In the genomic region with DNA sequence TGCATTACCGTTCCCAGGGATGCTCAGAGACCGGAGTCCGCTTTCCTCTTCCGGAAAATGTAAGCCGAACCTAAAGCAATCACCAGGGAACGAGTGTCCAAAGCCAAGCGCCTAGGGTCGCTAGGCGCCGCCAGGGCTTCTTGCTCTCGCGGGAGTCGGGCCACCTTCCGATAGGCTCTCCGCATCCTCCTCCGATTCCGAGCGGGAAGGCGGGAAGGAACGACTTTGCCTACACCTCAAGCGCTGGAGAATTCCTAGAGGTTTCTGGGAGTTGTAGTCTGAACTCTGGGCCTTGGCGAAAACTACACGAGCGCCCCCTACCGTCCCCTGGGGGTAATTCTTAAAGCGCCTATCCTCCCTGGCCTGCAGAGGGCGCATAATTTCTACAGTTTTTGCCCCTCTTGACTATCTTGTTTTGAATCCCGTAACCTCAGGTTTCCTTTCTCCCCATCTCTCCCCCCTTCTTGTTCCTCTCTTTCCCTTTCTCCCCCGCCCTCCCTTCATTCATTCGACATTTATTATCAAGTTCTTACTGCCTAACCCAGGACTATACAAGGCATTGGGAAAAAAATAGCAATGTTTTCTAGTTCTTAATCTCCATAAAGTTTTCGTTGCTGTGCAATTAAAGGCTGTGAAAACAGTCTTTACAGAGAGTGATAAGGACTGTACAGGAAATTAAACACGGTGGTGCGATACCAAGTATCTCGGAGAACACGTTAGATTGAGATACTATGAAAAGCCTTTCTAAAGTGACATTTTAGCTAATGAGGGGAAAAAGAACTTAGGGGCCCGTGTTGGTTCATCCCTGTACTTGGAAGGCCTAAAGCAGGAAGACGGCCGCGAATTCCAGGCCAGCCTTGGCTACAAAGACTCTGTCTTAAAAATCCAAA, we compare ENCODE assay signal across 8 mouse cellular contexts. TPM values are rescaled to one million over a fixed set of nuclear protein-coding genes. Genes with fewer than 3 reads are reported as not detected.
DNase-seq lines count a peak whose midpoint lies in the region; ATAC-seq and TF ChIP-seq lines count a peak whose summit lies in the region.

No protein-coding gene starts in this region.

- DNase-seq in CD4-positive helper T cell, adult 2 months (ENCODE audit: low read depth, low spot score), result peak; percentile 93
- DNase-seq in brain, embryonic 18.5 days (ENCODE audit: low read depth, low spot score), result peak; percentile 96
- peak; percentile 100 for DNase-seq in kidney, postnatal 0 days (ENCODE audit: low spot score)
- peak; percentile 99 for DNase-seq in liver, embryonic 11.5 days (ENCODE audit: low spot score)
- DNase-seq in naive thymus-derived CD4-positive, alpha-beta T cell, adult 2 months (ENCODE audit: low read depth), result peak; percentile 98

- WGBS in heart, embryonic 12.5 days, result 1% methylated on average over 39 of the region's 39 CpGs
- under 1% methylated on average over 39 of the region's 39 CpGs for WGBS in kidney, postnatal 0 days
- WGBS in liver, embryonic 11.5 days, result 2% methylated on average over 39 of the region's 39 CpGs
- 2% methylated on average over 39 of the region's 39 CpGs for WGBS in stomach, embryonic 14.5 days

- ATAC-seq in erythroid progenitor cell, adult 5-6 weeks (replicated peaks; ENCODE audit: low FRiP score, poor library complexity, severe bottlenecking), result peak; percentile 73
- ATAC-seq in heart, embryonic 12.5 days (ENCODE audit: insufficient number of reproducible peaks, low FRiP score), result peak; percentile 84
- ATAC-seq in kidney, postnatal 0 days (replicated peaks; ENCODE audit: low FRiP score, low read depth), result peak; percentile 91
- ATAC-seq in liver, embryonic 11.5 days (replicated peaks; ENCODE audit: low FRiP score), result peak; percentile 84
- ATAC-seq in stomach, embryonic 14.5 days (ENCODE audit: insufficient number of reproducible peaks, insufficient read depth, low FRiP score, low read depth), result peak; percentile 83

- peak; percentile 100 for TF ChIP-seq CTCF in kidney, postnatal 0 days (IDR thresholded peaks at IDR 0.05; ENCODE audit: low read depth)

- H3K27ac ChIP-seq in heart, embryonic 12.5 days (ENCODE audit: poor library complexity, severe bottlenecking), result peak overlapping the region; percentile 95
- peak overlapping the region; percentile 99 for H3K27ac ChIP-seq in kidney, postnatal 0 days
- H3K27ac ChIP-seq in liver, embryonic 11.5 days (ENCODE audit: low read depth, low read length), result peak overlapping the region; percentile 95
- H3K27ac ChIP-seq in stomach, embryonic 14.5 days (ENCODE audit: low read length), result peak overlapping the region; percentile 96

- H3K4me2 ChIP-seq in heart, embryonic 12.5 days, result peak overlapping the region; percentile 92
- H3K4me2 ChIP-seq in kidney, postnatal 0 days (ENCODE audit: low read length), result peak overlapping the region; percentile 94
- peak overlapping the region; percentile 87 for H3K4me2 ChIP-seq in liver, embryonic 11.5 days
- peak overlapping the region; percentile 95 for H3K4me2 ChIP-seq in stomach, embryonic 14.5 days (replicated peaks; ENCODE audit: low read depth, low read length)

- peaks cover 34% of the 10 kb centered on the region for H3K4me1 ChIP-seq in heart, embryonic 12.5 days (replicated peaks)
- H3K4me1 ChIP-seq in kidney, postnatal 0 days (replicated peaks; ENCODE audit: insufficient read depth, low read length), result peaks cover 17% of the 10 kb centered on the region; the same call in 1 of the 2 replicates
- peaks cover 46% of the 10 kb centered on the region for H3K4me1 ChIP-seq in liver, embryonic 11.5 days (replicated peaks; ENCODE audit: control insufficient read depth, insufficient read depth, low read length)
- peaks cover 21% of the 10 kb centered on the region for H3K4me1 ChIP-seq in stomach, embryonic 14.5 days (ENCODE audit: control insufficient read depth, insufficient read depth, low read length)

- no peaks in the 10 kb centered on the region for H3K9me3 ChIP-seq in heart, embryonic 12.5 days (replicated peaks)
- no peaks in the 10 kb centered on the region for H3K9me3 ChIP-seq in kidney, postnatal 0 days (replicated peaks; ENCODE audit: low read length)
- H3K9me3 ChIP-seq in liver, embryonic 11.5 days (ENCODE audit: control insufficient read depth, low read length), result no peaks in the 10 kb centered on the region
- H3K9me3 ChIP-seq in stomach, embryonic 14.5 days (ENCODE audit: control insufficient read depth, low read depth, low read length), result no peaks in the 10 kb centered on the region

- H3K27me3 ChIP-seq in heart, embryonic 12.5 days (replicated peaks), result no peaks in the 10 kb centered on the region
- H3K27me3 ChIP-seq in kidney, postnatal 0 days (ENCODE audit: insufficient read depth, low read length), result no peaks in the 10 kb centered on the region
- H3K27me3 ChIP-seq in liver, embryonic 11.5 days (replicated peaks; ENCODE audit: control insufficient read depth, insufficient read depth, low read length), result no peaks in the 10 kb centered on the region
- H3K27me3 ChIP-seq in stomach, embryonic 14.5 days (ENCODE audit: control insufficient read depth, insufficient read depth, low read length), result no peaks in the 10 kb centered on the region

- H3K36me3 ChIP-seq in heart, embryonic 12.5 days, result peaks cover 16% of the 10 kb centered on the region
- no peaks in the 10 kb centered on the region for H3K36me3 ChIP-seq in kidney, postnatal 0 days (ENCODE audit: insufficient read depth, low read length)
- peaks cover 3% of the 10 kb centered on the region; the same call in 1 of the 2 replicates for H3K36me3 ChIP-seq in liver, embryonic 11.5 days (ENCODE audit: control insufficient read depth, insufficient read depth, low read length)
- peaks cover 13% of the 10 kb centered on the region; the same call in 1 of the 2 replicates for H3K36me3 ChIP-seq in stomach, embryonic 14.5 days (ENCODE audit: control insufficient read depth, insufficient read depth, low read length)

- peak overlapping the region; percentile 92 for H3K4me3 ChIP-seq in heart, embryonic 12.5 days
- H3K4me3 ChIP-seq in kidney, postnatal 0 days (replicated peaks; ENCODE audit: low read depth, low read length), result peak overlapping the region; percentile 88
- H3K4me3 ChIP-seq in liver, embryonic 11.5 days (ENCODE audit: low read depth, low read length), result peak overlapping the region; percentile 71
- peak overlapping the region; percentile 53 for H3K4me3 ChIP-seq in stomach, embryonic 14.5 days (ENCODE audit: low read depth, low read length)

- peak overlapping the region; percentile 95 for H3K9ac ChIP-seq in heart, embryonic 12.5 days
- peak overlapping the region; percentile 88 for H3K9ac ChIP-seq in kidney, postnatal 0 days (ENCODE audit: low read depth, low read length)
- H3K9ac ChIP-seq in liver, embryonic 11.5 days (ENCODE audit: low read depth, low read length), result peak overlapping the region; percentile 92
- peak overlapping the region; percentile 82 for H3K9ac ChIP-seq in stomach, embryonic 14.5 days (replicated peaks; ENCODE audit: low read depth, low read length)

RNA-seq across cellular contexts. Expression of gene Wrap53, which starts 0.7 kb away (rescaled TPM):
- 13.8 and 48.3 TPM in 2 replicates for total RNA-seq in erythroid progenitor cell, adult 5-6 weeks (2015; ENCODE audit: low replicate concordance)
- 13.5 and 18.4 TPM in 2 replicates for total RNA-seq in erythroid progenitor cell, adult 5-6 weeks (2017; ENCODE audit: low replicate concordance)
- 18.7 and 19.5 TPM in 2 replicates for polyA plus RNA-seq in heart, embryonic 12.5 days (2016; fragmentation: Nextera tagmentation; extraction: Ambion mirVana)
- polyA plus RNA-seq in kidney, postnatal 0 days (2015; fragmentation: Nextera tagmentation; extraction: Ambion mirVana), result 17.9 and 19.4 TPM in 2 replicates
- polyA plus RNA-seq in liver, embryonic 11.5 days (2014; fragmentation: Nextera tagmentation; extraction: Ambion mirVana), result 33.7 and 39.3 TPM in 2 replicates
- polyA plus RNA-seq in stomach, embryonic 14.5 days (2014; fragmentation: Nextera tagmentation; extraction: Ambion mirVana), result 22.1 and 23.1 TPM in 2 replicates

RNA-seq across cellular contexts. Expression of gene Trp53, which starts 0.8 kb away (rescaled TPM):
- total RNA-seq in erythroid progenitor cell, adult 5-6 weeks (2015; ENCODE audit: low replicate concordance), result 38.2 and 75.9 TPM in 2 replicates
- 12.2 TPM in 2 replicates for total RNA-seq in erythroid progenitor cell, adult 5-6 weeks (2017; ENCODE audit: low replicate concordance)
- 76.0 and 79.1 TPM in 2 replicates for polyA plus RNA-seq in heart, embryonic 12.5 days (2016; fragmentation: Nextera tagmentation; extraction: Ambion mirVana)
- polyA plus RNA-seq in kidney, postnatal 0 days (2015; fragmentation: Nextera tagmentation; extraction: Ambion mirVana), result 117 and 121 TPM in 2 replicates
- 196 and 198 TPM in 2 replicates for polyA plus RNA-seq in liver, embryonic 11.5 days (2014; fragmentation: Nextera tagmentation; extraction: Ambion mirVana)
- 155 and 163 TPM in 2 replicates for polyA plus RNA-seq in stomach, embryonic 14.5 days (2014; fragmentation: Nextera tagmentation; extraction: Ambion mirVana)

RNA-seq across cellular contexts. Expression of gene Efnb3, which starts 19.4 kb away (rescaled TPM):
- total RNA-seq in erythroid progenitor cell, adult 5-6 weeks (2015; ENCODE audit: low replicate concordance), result 2.5 and 2.9 TPM in 2 replicates
- total RNA-seq in erythroid progenitor cell, adult 5-6 weeks (2017; ENCODE audit: low replicate concordance), result 0.77 and 1.1 TPM in 2 replicates
- polyA plus RNA-seq in heart, embryonic 12.5 days (2016; fragmentation: Nextera tagmentation; extraction: Ambion mirVana), result 87.4 and 90.0 TPM in 2 replicates
- polyA plus RNA-seq in kidney, postnatal 0 days (2015; fragmentation: Nextera tagmentation; extraction: Ambion mirVana), result 7.7 and 7.8 TPM in 2 replicates
- 1.8 and 2.4 TPM in 2 replicates for polyA plus RNA-seq in liver, embryonic 11.5 days (2014; fragmentation: Nextera tagmentation; extraction: Ambion mirVana)
- polyA plus RNA-seq in stomach, embryonic 14.5 days (2014; fragmentation: Nextera tagmentation; extraction: Ambion mirVana), result 5.5 and 5.7 TPM in 2 replicates

RNA-seq across cellular contexts. Expression of gene Atp1b2, which starts 26.4 kb away (rescaled TPM):
- 20.9 and 36.5 TPM in 2 replicates for total RNA-seq in erythroid progenitor cell, adult 5-6 weeks (2015; ENCODE audit: low replicate concordance)
- total RNA-seq in erythroid progenitor cell, adult 5-6 weeks (2017; ENCODE audit: low replicate concordance), result 3.5 and 4.5 TPM in 2 replicates
- 30.9 and 31.1 TPM in 2 replicates for polyA plus RNA-seq in heart, embryonic 12.5 days (2016; fragmentation: Nextera tagmentation; extraction: Ambion mirVana)
- 13.7 and 16.3 TPM in 2 replicates for polyA plus RNA-seq in kidney, postnatal 0 days (2015; fragmentation: Nextera tagmentation; extraction: Ambion mirVana)
- polyA plus RNA-seq in liver, embryonic 11.5 days (2014; fragmentation: Nextera tagmentation; extraction: Ambion mirVana), result 76.2 and 79.5 TPM in 2 replicates
- polyA plus RNA-seq in stomach, embryonic 14.5 days (2014; fragmentation: Nextera tagmentation; extraction: Ambion mirVana), result 8.8 and 10.0 TPM in 2 replicates

RNA-seq across cellular contexts. Expression of gene Dnah2, which starts 30.5 kb away (rescaled TPM):
- total RNA-seq in erythroid progenitor cell, adult 5-6 weeks (2015; ENCODE audit: low replicate concordance), result not detected in 2 replicates
- 0.13 TPM in 1 of 2 replicates, not detected in the other for total RNA-seq in erythroid progenitor cell, adult 5-6 weeks (2017; ENCODE audit: low replicate concordance)
- 0.15 and 0.59 TPM in 2 replicates for polyA plus RNA-seq in heart, embryonic 12.5 days (2016; fragmentation: Nextera tagmentation; extraction: Ambion mirVana)
- 0.32 and 0.52 TPM in 2 replicates for polyA plus RNA-seq in kidney, postnatal 0 days (2015; fragmentation: Nextera tagmentation; extraction: Ambion mirVana)
- 0.14 and 0.52 TPM in 2 replicates for polyA plus RNA-seq in liver, embryonic 11.5 days (2014; fragmentation: Nextera tagmentation; extraction: Ambion mirVana)
- polyA plus RNA-seq in stomach, embryonic 14.5 days (2014; fragmentation: Nextera tagmentation; extraction: Ambion mirVana), result 1.4 and 2.3 TPM in 2 replicates

Comparison
In these comparisons a context has a peak if more than half of its experiments do, and no peak if none do; other contexts are left out.
1. Peak in every context shown above with its lines: DNase-seq, ATAC-seq, H3K4me3 ChIP-seq and H3K27ac ChIP-seq.
2. RNA of gene Efnb3, which starts 19.4 kb away (polyA plus RNA-seq): 87.4 to 90.0 TPM in heart, embryonic 12.5 days; 7.7 to 7.8 TPM in kidney, postnatal 0 days, 5.5 to 5.7 TPM in stomach, embryonic 14.5 days and 1.8 to 2.4 TPM in liver, embryonic 11.5 days; every median in the first group is over 10 times any median in the second.